Mouse (Mus musculus): ENCODE results near the gene Odf3l1. TPM values are rescaled to one million over a fixed set of nuclear protein-coding genes. Genes with fewer than 3 reads are reported as not detected.

Odf3l1 gene
- polyA plus RNA-seq, 1 experiment, result not detected

DNA sequence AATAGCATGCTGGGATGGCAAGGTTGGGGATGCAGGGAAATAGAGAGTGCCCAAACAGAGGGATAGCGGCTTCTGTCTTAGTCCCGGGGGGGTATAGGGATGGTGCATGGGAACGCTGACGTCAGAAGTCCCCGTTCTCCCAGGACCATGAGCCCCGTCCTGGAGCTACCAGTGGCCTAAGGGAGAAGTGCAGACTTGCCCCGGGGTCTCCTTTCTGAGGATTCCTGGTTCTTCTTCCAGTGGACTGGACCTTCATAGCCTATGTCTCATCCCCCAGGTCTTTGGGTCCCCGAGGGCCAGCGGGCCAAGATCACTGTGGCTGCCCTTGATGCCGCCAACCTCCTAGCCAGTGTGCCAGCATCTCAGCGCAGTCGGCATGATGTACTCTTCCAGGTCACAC, 32.3 kb upstream of the Odf3l1 start:
- H3K27ac ChIP-seq (ENCODE audit: insufficient read depth, low read length), result no peak overlapping the region
- H3K4me3 ChIP-seq (ENCODE audit: insufficient read depth, low read length), result no peak overlapping the region
- 0 out of 2 replicates have a peak, but pooled peaks cover 3% of the 10 kb centered on the region for H3K4me1 ChIP-seq (ENCODE audit: control insufficient read depth, insufficient read depth, low read length)
- no peak for TF ChIP-seq POLR2A (IDR thresholded peaks at IDR 0.05; ENCODE audit: low read depth, low read length)
- TF ChIP-seq CTCF (IDR thresholded peaks at IDR 0.05; ENCODE audit: borderline replicate concordance, insufficient read depth, low read length), result no peak

- Histone ChIP-seq H3K4me3 (ENCODE audit: insufficient read depth, low read length) (no peak overlapping the region), H3K27ac (ENCODE audit: insufficient read depth, low read length) (no peak overlapping the region), H3K4me1 (ENCODE audit: control insufficient read depth, insufficient read depth, low read length) (no peaks in the 10 kb centered on the region)
- TF ChIP-seq POLR2A (IDR thresholded peaks at IDR 0.05; ENCODE audit: low read depth, low read length) (no peak), CTCF (IDR thresholded peaks at IDR 0.05; ENCODE audit: borderline replicate concordance, insufficient read depth, low read length) (no peak; the same call in 1 of the 2 replicates)
Observed at GRCm38 (mm10) chr9:56894006-56894405, 29.5 kb upstream of the Odf3l1 start.

DNA sequence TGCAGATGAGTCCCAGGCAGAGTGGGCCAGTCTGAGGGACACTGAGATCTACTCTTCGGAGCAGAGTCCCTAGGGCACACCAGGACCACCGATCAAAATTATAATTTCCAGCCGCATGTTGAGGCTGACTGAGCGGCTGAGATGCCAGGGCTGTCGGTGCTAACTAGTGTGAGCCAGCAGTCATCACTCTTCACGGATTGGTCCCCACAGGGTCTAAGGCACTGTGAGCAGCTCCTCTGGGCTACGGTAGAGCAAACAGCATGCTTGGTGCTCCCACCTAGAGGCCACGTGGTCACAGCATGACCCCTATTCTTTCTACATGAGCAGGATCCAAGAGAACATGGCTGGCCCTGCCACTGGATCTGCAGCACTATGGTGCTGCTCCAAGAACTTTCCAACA, 28.8 kb upstream of the Odf3l1 start:
- H3K4me3 ChIP-seq (ENCODE audit: insufficient read depth, low read length), result no peak overlapping the region
- TF ChIP-seq CTCF (IDR thresholded peaks at IDR 0.05; ENCODE audit: borderline replicate concordance, insufficient read depth, low read length) (no peak), POLR2A (IDR thresholded peaks at IDR 0.05; ENCODE audit: low read depth, low read length) (no peak)
- no peaks in the 10 kb centered on the region for H3K4me1 ChIP-seq (ENCODE audit: control insufficient read depth, insufficient read depth, low read length)
- H3K27ac ChIP-seq (ENCODE audit: insufficient read depth, low read length), result no peak overlapping the region

DNA sequence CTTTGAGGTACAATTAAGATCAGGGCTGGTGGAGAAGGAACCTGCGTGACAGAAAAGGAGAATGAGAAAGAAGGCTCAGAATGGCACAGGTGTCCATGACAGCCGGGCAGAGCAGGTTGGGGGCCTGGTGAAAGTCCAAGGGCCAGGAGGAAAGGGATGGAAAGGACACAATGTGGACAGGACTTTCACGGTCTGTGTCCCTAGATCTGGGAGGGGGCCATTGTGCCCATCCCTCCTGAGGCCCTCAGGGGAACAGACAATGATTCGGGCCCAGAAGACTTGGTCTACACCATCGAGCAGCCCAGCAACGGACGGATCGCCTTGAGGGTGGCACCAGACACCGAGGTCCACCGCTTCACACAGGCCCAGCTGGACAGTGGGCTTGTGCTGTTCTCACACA, 27.6 kb upstream of the Odf3l1 start:
- Histone ChIP-seq H3K4me3 (ENCODE audit: insufficient read depth, low read length) (no peak overlapping the region), H3K4me1 (ENCODE audit: control insufficient read depth, insufficient read depth, low read length) (no peaks in the 10 kb centered on the region), H3K27ac (ENCODE audit: insufficient read depth, low read length) (no peak overlapping the region)
- no peak for TF ChIP-seq CTCF (IDR thresholded peaks at IDR 0.05; ENCODE audit: borderline replicate concordance, insufficient read depth, low read length)
- TF ChIP-seq POLR2A (IDR thresholded peaks at IDR 0.05; ENCODE audit: low read depth, low read length), result no peak

GRCm38 (mm10) chr9:56891517-56892011, 27.1 kb upstream of the Odf3l1 start:
- Histone ChIP-seq H3K4me3 (ENCODE audit: insufficient read depth, low read length) (no peak overlapping the region), H3K4me1 (ENCODE audit: control insufficient read depth, insufficient read depth, low read length) (no peaks in the 10 kb centered on the region), H3K27ac (ENCODE audit: insufficient read depth, low read length) (no peak overlapping the region)
- TF ChIP-seq POLR2A (IDR thresholded peaks at IDR 0.05; ENCODE audit: low read depth, low read length) (no peak), CTCF (IDR thresholded peaks at IDR 0.05; ENCODE audit: borderline replicate concordance, insufficient read depth, low read length) (no peak)

GRCm38 (mm10) chr9:56890522-56891250, 26.2 kb upstream of the Odf3l1 start:
- Histone ChIP-seq H3K4me3 (ENCODE audit: insufficient read depth, low read length) (no peak overlapping the region), H3K4me1 (ENCODE audit: control insufficient read depth, insufficient read depth, low read length) (no peaks in the 10 kb centered on the region), H3K27ac (ENCODE audit: insufficient read depth, low read length) (no peak overlapping the region)
- TF ChIP-seq POLR2A (IDR thresholded peaks at IDR 0.05; ENCODE audit: low read depth, low read length), result no peak

- H3K27ac ChIP-seq (ENCODE audit: insufficient read depth, low read length), result no peak overlapping the region
- TF ChIP-seq POLR2A (IDR thresholded peaks at IDR 0.05; ENCODE audit: low read depth, low read length) (no peak), CTCF (IDR thresholded peaks at IDR 0.05; ENCODE audit: borderline replicate concordance, insufficient read depth, low read length) (peak; percentile 87)
- no peak overlapping the region for H3K4me3 ChIP-seq (ENCODE audit: insufficient read depth, low read length)
- H3K4me1 ChIP-seq (ENCODE audit: control insufficient read depth, insufficient read depth, low read length), result no peaks in the 10 kb centered on the region
Observed at GRCm38 (mm10) chr9:56889817-56890216, 25.3 kb upstream of the Odf3l1 start.

DNA sequence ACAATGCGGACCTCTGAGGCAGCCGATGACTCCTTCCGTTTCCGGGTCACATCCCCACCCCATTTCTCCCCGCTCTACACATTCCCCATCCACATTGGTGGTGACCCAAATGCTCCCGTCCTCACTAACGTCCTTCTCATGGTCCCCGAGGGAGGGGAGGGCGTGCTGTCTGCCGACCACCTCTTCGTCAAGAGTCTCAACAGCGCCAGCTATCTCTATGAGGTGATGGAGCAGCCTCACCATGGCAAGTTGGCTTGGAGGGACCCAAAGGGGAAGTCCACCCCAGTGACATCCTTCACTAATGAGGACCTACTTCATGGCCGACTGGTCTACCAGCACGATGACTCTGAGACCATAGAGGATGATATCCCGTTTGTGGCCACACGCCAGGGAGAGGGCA, 23.1 kb upstream of the Odf3l1 start:
- TF ChIP-seq CTCF (IDR thresholded peaks at IDR 0.05; ENCODE audit: borderline replicate concordance, insufficient read depth, low read length), result no peak
- no peak for TF ChIP-seq POLR2A (IDR thresholded peaks at IDR 0.05; ENCODE audit: low read depth, low read length)
- peaks cover 2% of the 10 kb centered on the region for H3K4me1 ChIP-seq (ENCODE audit: control insufficient read depth, insufficient read depth, low read length)
- no peak overlapping the region for H3K27ac ChIP-seq (ENCODE audit: insufficient read depth, low read length)
- no peak overlapping the region for H3K4me3 ChIP-seq (ENCODE audit: insufficient read depth, low read length)

DNA sequence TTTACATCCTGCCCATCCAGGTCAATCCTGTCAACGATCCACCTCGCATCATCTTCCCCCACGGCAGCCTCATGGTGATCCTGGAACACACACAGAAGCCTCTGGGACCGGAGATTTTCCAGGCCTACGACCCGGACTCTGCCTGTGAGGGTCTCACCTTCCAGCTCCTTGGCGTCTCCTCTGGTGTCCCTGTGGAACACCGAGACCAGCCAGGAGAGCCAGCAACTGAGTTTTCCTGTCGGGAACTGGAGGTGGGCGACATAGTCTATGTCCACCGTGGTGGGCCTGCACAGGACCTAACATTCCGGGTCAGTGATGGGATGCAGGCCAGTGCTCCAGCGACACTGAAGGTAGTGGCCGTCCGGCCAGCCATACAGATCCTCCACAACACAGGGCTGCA, 22.1 kb upstream of the Odf3l1 start:
- Histone ChIP-seq H3K4me3 (ENCODE audit: insufficient read depth, low read length) (no peak overlapping the region), H3K27ac (ENCODE audit: insufficient read depth, low read length) (no peak overlapping the region), H3K4me1 (ENCODE audit: control insufficient read depth, insufficient read depth, low read length) (peaks cover 5% of the 10 kb centered on the region)
- no peak for TF ChIP-seq POLR2A (IDR thresholded peaks at IDR 0.05; ENCODE audit: low read depth, low read length)

GRCm38 (mm10) chr9:56886113-56886512, 21.6 kb upstream of the Odf3l1 start:
- Histone ChIP-seq H3K4me1 (ENCODE audit: control insufficient read depth, insufficient read depth, low read length) (peaks cover 5% of the 10 kb centered on the region), H3K27ac (ENCODE audit: insufficient read depth, low read length) (no peak overlapping the region), H3K4me3 (ENCODE audit: insufficient read depth, low read length) (no peak overlapping the region)
- TF ChIP-seq POLR2A (IDR thresholded peaks at IDR 0.05; ENCODE audit: low read depth, low read length) (no peak), CTCF (IDR thresholded peaks at IDR 0.05; ENCODE audit: borderline replicate concordance, insufficient read depth, low read length) (peak; percentile 71; the same call in 1 of the 2 replicates)

Measured in embryonic fibroblast, embryonic 13.5 days (primary cell).